Mouse (Mus musculus) G1E (cell line): ENCODE measurements around the gene Mecom.

Source experiments
- CTCF ChIP-seq: IDR thresholded peaks from 2 replicates; pipeline ENCODE4 v1.5.1; 2012; ENCODE audit warnings: low read depth, low read length, inconsistent platforms, mixed read lengths
- GATA1 ChIP-seq: IDR thresholded peaks from 2 replicates; pipeline ENCODE4 v1.6.1; 2012; ENCODE audit warnings: borderline replicate concordance, low read length, inconsistent platforms, mixed read lengths
- GATA2 ChIP-seq: IDR thresholded peaks from 2 replicates; pipeline ENCODE4 v1.6.1; 2012; ENCODE audit warnings: low read depth, low read length, inconsistent platforms, borderline replicate concordance
- POLR2AphosphoS5 ChIP-seq: IDR thresholded peaks from 2 replicates; pipeline ENCODE4 v1.6.1; 2012; ENCODE audit warnings: low read depth, low read length, inconsistent platforms; ENCODE audit not compliant: insufficient replicate concordance

GRCm38 (mm10) chr3:30258421-30258820 lies 289.4 kb downstream of the Mecom start:
- no peak for TF ChIP-seq CTCF
- no peak for TF ChIP-seq GATA1
- TF ChIP-seq POLR2AphosphoS5 = no peak
- TF ChIP-seq GATA2 = no peak
